Mouse (Mus musculus) heart, embryonic 11.5 days (tissue): Measurements from ENCODE around the gene AW011738. TPM values are rescaled to one million over a fixed set of nuclear protein-coding genes. Genes with fewer than 3 reads are reported as not detected.

ENCODE experiments used
- ATAC-seq: fragments of 200-750 bp; cut with Nextera tagmentation; replicated peaks from 2 replicates; pipeline ENCODE4 v1.8.0; 2017; ENCODE audit warnings: moderate library complexity; ENCODE audit not compliant: insufficient number of reproducible peaks, low FRiP score, low TSS enrichment
- H3K27ac ChIP-seq: fragments of 300-500 bp; sonication (generic); 2 replicates; pipeline ENCODE4 v1.5.1; 2014; ENCODE audit warnings: mild to moderate bottlenecking, low read depth, low read length
- H3K27me3 ChIP-seq: fragments of 300-500 bp; sonication (generic); 2 replicates; pipeline ENCODE4 v1.6.1; 2014; ENCODE audit warnings: mild to moderate bottlenecking, low read length, mixed read lengths; ENCODE audit not compliant: control insufficient read depth, insufficient read depth
- H3K36me3 ChIP-seq: fragments of 300-500 bp; sonication (generic); 2 replicates; pipeline ENCODE4 v1.6.1; 2014; ENCODE audit warnings: mild to moderate bottlenecking, low read length, moderate library complexity, mixed read lengths; ENCODE audit not compliant: control insufficient read depth, insufficient read depth
- H3K4me1 ChIP-seq: fragments of 300-500 bp; sonication (generic); 2 replicates; pipeline ENCODE4 v1.6.1; 2014; ENCODE audit warnings: low read length; ENCODE audit not compliant: control insufficient read depth, insufficient read depth
- H3K4me2 ChIP-seq: fragments of 300-500 bp; sonication (generic); 2 replicates; pipeline ENCODE4 v1.6.1; 2014; ENCODE audit warnings: mild to moderate bottlenecking, moderate library complexity
- H3K4me3 ChIP-seq: fragments of 300-500 bp; sonication (generic); 2 replicates; pipeline ENCODE4 v1.5.1; 2014; ENCODE audit warnings: low read depth, low read length
- H3K9ac ChIP-seq: fragments of 300-500 bp; sonication (generic); 2 replicates; pipeline ENCODE4 v1.6.1; 2014; ENCODE audit warnings: mild to moderate bottlenecking, low read depth, low read length, moderate library complexity
- H3K9me3 ChIP-seq: fragments of 300-500 bp; sonication (generic); replicated peaks from 2 replicates; pipeline ENCODE4 v1.6.1; 2016; ENCODE audit warnings: low read length; ENCODE audit not compliant: control insufficient read depth
- WGBS: fragments of 180-500 bp; shearing (Covaris S2); extraction: QIAGEN DNeasy Blood & Tissue Kit; methylation state at CpG from one replicate; pipeline ENCODE4 v1.1.7; 2014; ENCODE audit not compliant: insufficient replicate concordance; 5-methylcytosine and 5-hydroxymethylcytosine counted together
- polyA plus RNA-seq: library from polyadenylated mRNA; unstranded; fragments of >200 nt; fragmentation: Nextera tagmentation; extraction: Ambion mirVana; gene quantifications from 2 replicates; pipeline ENCODE4 v1.2.1, GENCODE M21; 2014

Gene AW011738
- polyA plus RNA-seq, 1 experiment from 2014 or later = 0.70 TPM

DNA sequence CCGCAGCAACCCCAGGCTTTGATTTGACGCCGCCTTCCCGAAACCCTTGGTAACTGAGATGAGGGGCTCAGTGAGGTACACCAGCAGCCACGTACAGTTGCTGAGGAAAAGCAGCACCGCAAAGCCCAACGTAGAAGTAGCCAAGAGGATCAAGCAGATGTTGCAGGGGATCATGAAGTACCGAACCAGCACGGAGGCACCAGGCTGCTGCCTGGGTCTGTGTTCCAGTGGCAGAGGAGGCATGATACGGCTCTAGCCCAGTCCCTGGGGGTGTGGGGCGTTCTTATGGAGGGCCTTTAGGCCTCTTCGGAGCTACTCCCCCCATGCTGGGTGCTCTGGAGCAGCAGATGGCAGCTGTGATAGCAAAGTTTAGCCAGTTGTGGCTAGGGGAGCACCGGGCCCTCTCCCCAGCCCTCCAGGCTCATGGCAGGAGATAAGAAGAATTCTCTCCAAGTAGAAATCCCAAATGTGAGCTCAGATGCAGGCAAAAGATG is 17.6 kb upstream of the AW011738 start:
- H3K4me2 ChIP-seq = peak overlapping the region; percentile 62
- whole genome bisulfite sequencing = 66% methylated on average over 13 of the region's 13 CpGs
- H3K9ac ChIP-seq = peak overlapping the region; percentile 65
- H3K27ac ChIP-seq = no peak overlapping the region; the same call in 1 of the 2 replicates
- peaks cover 6% of the 10 kb centered on the region; the same call in 1 of the 2 replicates for H3K36me3 ChIP-seq
- peaks cover 60% of the 10 kb centered on the region for H3K4me1 ChIP-seq
- H3K9me3 ChIP-seq = no peaks in the 10 kb centered on the region
- peak overlapping the region; percentile 35 for H3K4me3 ChIP-seq
- no peaks in the 10 kb centered on the region for H3K27me3 ChIP-seq
- ATAC-seq = no peak

DNA sequence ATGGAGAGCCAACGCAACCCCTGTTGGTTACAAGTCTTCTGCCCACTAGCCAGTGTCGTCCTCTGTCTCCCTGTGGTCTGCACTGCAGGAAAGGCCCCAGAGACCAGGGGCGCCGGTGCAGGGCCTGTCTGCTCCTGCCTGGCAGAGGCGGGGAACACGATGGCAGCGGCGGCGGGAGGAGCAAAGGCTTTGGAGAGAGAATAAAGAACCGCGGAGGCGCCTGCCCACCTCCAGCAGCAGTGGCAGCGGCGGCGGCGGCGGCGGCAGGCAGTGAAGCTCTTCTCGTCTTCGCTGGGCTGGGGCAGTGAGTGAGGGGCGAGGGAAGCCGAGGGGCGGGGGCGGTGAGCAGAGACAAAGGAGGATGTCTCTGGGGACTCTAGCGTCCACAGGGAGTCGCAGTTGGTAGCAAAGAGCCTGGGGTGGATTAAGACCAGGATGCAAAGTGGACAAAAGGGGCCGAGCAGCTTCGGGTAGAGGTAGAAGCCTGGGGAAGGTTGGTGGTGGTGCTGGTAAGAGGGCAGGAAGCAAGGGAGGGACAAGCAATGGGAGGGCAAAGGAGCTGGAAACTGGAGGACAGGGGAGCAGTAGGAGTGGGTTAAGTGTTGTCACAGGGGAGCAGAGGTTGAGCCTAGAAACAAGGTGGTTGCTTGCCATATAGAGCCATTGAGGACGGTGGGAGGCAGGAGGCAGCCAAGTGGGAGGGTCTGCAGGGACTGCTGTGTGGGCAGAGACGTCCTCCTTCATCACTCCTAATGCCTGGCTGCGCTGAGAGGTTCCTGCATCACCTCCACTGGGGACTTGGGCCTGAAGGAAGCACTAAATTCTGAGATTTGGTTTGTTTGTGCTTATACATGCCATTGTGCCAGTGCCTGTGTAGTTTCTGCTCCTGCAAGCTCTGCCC is 16.9 kb upstream of the AW011738 start:
- Histone ChIP-seq H3K4me2 (peak overlapping the region; percentile 62), H3K4me1 (peaks cover 60% of the 10 kb centered on the region), H3K9me3 (no peaks in the 10 kb centered on the region), H3K27ac (no peak overlapping the region; the same call in 1 of the 2 replicates), H3K9ac (peak overlapping the region; percentile 65), H3K4me3 (peak overlapping the region; percentile 35), H3K36me3 (peaks cover 6% of the 10 kb centered on the region; the same call in 1 of the 2 replicates), H3K27me3 (no peaks in the 10 kb centered on the region)
- WGBS = 10% methylated on average over 31 of the region's 31 CpGs
- ATAC-seq = no peak

DNA sequence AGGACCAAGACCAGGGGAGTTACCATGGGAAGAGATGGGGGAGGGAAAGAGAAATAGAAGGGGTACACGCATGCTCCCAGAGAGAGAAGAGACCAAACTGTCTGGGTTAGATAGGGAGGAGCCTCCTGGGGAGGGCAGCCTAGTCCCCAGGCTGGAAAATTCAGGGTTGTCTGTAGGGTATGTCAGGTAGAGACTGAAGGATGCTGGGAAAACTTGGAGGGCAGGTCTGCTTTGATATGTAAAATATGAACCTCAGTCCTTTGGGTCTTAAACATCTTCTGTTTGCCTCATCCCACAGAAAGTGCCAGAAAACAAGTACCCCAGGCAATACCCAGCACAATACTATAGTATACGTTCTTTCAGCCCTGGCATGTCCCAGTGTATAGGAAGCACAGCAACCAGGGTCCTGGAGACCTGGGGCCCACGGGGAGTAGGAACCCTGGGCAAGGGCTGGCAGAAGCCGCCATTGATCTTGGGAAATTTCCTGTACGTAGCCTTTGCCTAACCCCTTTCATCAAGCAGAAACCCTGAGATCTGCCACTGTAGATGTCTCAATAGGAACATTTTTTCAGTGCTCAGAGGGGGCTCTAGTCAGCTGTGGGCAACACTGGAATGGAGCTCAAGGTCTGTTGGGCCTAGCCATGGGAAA is 14.8 kb upstream of the AW011738 start:
- Histone ChIP-seq H3K4me1 (peaks cover 72% of the 10 kb centered on the region), H3K4me3 (no peak overlapping the region), H3K4me2 (peak overlapping the region; percentile 36; the same call in 1 of the 2 replicates), H3K9ac (0 out of 2 replicates have a peak overlapping the region, but pooled peaks have one; percentile 34), H3K9me3 (no peaks in the 10 kb centered on the region), H3K36me3 (peaks cover 6% of the 10 kb centered on the region; the same call in 1 of the 2 replicates), H3K27ac (peak overlapping the region; percentile 37), H3K27me3 (no peaks in the 10 kb centered on the region)
- 63% methylated on average over 5 of the region's 5 CpGs for WGBS
- ATAC-seq = no peak; the same call in 1 of the 2 replicates

DNA sequence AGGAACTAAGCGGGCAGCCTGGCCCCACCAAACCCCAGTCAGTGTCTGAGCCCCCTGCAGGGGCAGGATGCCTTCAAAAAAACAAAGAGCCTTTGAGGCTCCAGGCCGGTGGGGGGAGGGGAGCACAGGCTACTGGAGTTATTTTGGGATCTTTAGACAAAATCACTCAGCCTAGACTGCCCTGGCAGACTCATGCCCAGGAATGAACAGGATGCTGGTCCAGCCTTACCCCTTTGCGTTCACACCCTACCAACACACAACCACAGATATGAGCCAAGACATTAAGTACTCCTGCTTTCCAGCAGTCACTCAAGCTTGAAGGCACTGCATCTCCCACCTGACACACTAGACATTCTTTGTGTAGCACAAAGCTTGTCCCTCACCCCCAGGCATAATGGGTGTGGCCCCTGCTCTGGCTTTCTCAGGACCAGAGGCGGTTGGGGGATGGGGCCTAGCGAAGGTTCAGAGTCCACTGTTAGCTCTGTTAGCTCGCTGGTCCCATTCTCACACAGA is 14.2 kb upstream of the AW011738 start:
- Histone ChIP-seq H3K36me3 (peaks cover 6% of the 10 kb centered on the region; the same call in 1 of the 2 replicates), H3K27ac (peak overlapping the region; percentile 37), H3K27me3 (no peaks in the 10 kb centered on the region), H3K4me3 (no peak overlapping the region), H3K9ac (peak overlapping the region; percentile 34; the same call in 1 of the 2 replicates), H3K4me2 (peak overlapping the region; percentile 36; the same call in 1 of the 2 replicates), H3K9me3 (no peaks in the 10 kb centered on the region), H3K4me1 (peaks cover 77% of the 10 kb centered on the region)
- no peak; the same call in 1 of the 2 replicates for ATAC-seq
- WGBS = 23% methylated on average over 6 of the region's 6 CpGs

DNA sequence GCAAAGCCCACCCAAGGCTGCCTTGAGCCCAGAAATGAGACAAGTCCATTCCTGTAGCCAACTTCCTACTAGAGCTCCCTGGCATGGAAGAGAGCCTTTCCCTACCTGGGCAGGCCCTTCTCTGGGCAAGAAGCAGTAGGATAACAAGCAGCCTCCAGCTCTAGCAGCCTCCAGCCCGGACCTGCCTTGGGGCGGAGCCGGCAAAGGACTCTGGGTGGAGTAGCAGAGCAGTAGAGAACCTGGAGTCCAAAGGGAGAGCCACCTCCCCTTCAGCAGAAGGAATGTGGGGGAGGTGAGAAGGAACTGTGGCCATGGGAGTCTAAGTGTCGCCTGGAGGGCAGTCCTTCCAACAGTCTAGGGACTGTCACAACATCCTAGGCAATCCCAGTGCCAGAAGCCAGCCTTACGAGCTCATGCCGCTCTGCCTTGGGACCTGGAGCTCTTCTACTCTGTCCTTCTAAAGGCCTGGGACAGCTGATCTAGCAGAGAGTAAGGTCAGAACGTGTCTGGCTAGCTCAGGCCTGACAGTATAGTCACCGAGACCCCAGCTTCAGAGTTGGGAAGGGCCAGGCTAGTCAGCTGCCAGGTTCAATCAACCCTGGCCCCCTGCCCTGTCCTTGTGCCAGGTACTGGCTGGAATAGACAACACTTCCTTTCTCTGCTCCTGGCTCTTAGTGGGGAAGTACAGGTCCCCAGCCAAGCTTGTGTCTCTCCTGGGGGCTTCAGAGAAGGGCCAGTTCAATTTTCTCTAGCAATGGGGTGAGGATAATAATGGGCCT is 10.5 kb upstream of the AW011738 start:
- no peak overlapping the region for H3K4me2 ChIP-seq
- no peak for ATAC-seq
- H3K27ac ChIP-seq = no peak overlapping the region
- no peak overlapping the region for H3K4me3 ChIP-seq
- no peaks in the 10 kb centered on the region for H3K36me3 ChIP-seq
- H3K9me3 ChIP-seq = no peaks in the 10 kb centered on the region
- H3K4me1 ChIP-seq = peaks cover 65% of the 10 kb centered on the region
- WGBS = 40% methylated on average over 8 of the region's 8 CpGs
- H3K9ac ChIP-seq = no peak overlapping the region
- H3K27me3 ChIP-seq = no peaks in the 10 kb centered on the region

DNA sequence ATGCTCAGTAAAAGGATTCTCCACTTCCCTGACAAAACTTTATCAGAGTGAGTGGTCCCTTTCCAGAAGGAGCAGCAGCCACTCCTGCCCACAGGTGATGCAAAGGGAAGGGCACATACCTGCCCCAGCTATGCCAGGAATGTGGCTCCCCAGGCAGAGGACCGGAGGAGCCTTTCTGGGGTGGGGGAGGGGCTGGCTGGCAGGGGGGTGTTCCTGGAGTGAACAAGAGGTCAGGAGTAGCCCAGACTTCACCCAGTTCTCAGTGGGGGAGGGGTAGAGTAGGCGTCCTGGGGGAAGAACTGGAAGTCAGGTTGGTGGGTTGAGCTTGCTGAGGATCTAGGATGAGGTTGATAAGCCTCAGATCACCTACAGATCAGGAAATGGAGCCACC is 9.9 kb upstream of the AW011738 start:
- Histone ChIP-seq H3K27ac (no peak overlapping the region), H3K9me3 (no peaks in the 10 kb centered on the region), H3K36me3 (no peaks in the 10 kb centered on the region), H3K27me3 (no peaks in the 10 kb centered on the region), H3K9ac (no peak overlapping the region), H3K4me1 (peaks cover 60% of the 10 kb centered on the region), H3K4me2 (no peak overlapping the region), H3K4me3 (no peak overlapping the region)
- ATAC-seq = no peak
- 16% methylated on average over 2 of the region's 2 CpGs for WGBS

DNA sequence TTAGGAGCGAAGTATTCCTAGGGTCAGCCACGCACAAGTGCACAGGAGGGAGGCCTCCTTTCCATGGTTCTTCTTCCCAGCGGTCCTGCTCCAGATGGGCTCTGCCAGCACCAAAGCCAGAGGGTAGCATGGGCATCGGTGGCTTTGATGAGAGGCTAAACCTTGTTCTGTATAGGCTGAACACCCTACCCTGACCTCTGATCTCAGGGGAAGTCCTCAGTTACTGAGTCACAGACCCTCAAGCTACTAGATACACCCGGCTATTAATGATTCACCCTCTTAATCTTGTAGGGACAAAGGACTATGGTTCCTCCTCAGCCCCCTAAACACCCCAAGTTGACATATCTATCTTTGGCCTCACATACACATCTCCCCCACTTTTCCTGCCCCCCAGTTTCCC is 9.2 kb upstream of the AW011738 start:
- Histone ChIP-seq H3K27ac (no peak overlapping the region), H3K9ac (no peak overlapping the region), H3K9me3 (no peaks in the 10 kb centered on the region), H3K27me3 (no peaks in the 10 kb centered on the region), H3K4me2 (no peak overlapping the region), H3K4me3 (no peak overlapping the region), H3K36me3 (no peaks in the 10 kb centered on the region), H3K4me1 (peaks cover 52% of the 10 kb centered on the region)
- WGBS = 66% methylated on average over 5 of the region's 5 CpGs
- no peak for ATAC-seq

DNA sequence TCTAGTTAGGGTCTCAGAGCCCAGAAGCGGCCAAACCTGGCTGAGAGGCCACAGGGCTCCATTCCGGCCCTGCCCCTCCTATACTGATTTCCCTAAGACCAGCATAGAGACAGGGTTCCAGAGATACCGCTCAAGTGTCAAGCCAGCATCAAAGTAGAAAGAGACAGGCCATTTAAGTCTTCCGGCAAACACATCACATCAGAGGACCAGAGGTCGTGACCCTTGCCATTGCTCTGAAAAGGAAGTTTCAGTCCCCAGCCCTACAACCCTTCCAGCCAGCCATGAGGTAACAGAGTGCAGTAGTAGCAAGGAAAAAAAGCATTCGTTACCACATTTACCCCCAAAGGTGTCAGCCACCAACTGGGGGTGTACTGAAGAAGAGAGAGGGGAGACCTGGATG is 8.8 kb upstream of the AW011738 start:
- WGBS = 46% methylated on average over 6 of the region's 6 CpGs

More for the DNA sequence above, 8.8 kb upstream of the AW011738 start:
- Histone ChIP-seq H3K27me3 (no peaks in the 10 kb centered on the region), H3K27ac (no peak overlapping the region), H3K9me3 (no peaks in the 10 kb centered on the region), H3K4me1 (peaks cover 48% of the 10 kb centered on the region), H3K4me3 (no peak overlapping the region), H3K4me2 (peak overlapping the region; percentile 19; the same call in 1 of the 2 replicates), H3K36me3 (no peaks in the 10 kb centered on the region), H3K9ac (no peak overlapping the region)
- ATAC-seq = no peak
